Mouse (Mus musculus): ENCODE measurements around the gene Tor1aip2. TPM values are rescaled to one million over a fixed set of nuclear protein-coding genes. Genes with fewer than 3 reads are reported as not detected.
A peak's percentile ranks its signal among the peaks of the same experiment; 100 is the strongest.

Tor1aip2 gene
- polyA plus RNA-seq, 1 experiment = 5.2 TPM

DNA sequence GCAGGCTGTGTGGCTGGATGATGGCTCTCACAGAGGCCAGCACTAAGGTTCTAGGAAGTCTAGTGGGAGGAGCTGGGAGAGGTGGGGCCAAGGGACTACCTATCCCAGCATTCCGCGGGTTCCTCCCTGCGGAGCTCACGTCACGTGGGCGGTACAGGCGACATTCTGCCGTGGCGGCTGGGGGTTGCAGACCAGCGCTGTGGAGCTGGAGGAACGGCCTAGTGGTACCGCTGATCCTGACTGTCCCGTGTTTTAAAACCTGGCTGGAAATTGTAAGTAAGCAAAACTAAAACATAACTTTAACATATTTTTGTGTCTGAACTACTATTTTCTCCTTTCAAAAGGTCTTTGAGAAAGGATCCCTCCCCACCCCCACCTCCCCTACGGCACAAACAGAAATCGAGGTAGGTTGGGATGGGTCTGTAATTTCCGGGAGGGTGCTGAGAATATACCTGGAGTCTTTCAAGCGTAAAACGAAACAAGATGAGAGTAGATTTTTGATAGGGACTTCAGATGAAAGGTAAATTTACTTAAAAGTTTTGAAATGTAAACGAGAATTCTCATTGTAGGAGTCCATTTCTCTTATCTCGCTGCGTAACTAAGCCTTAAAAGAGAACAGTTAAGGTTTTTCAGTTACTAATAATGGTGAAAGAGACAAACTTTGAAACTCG is 5.7 kb downstream of the Tor1aip2 start:
- no peaks in the 10 kb centered on the region for H3K9me3 ChIP-seq
- H3K36me3 ChIP-seq (replicated peaks; ENCODE audit: low read length) = peaks cover 38% of the 10 kb centered on the region
- H3K27me3 ChIP-seq (replicated peaks) = no peaks in the 10 kb centered on the region
- H3K4me1 ChIP-seq = peaks cover 62% of the 10 kb centered on the region
- peak overlapping the region; percentile 94 for H3K4me3 ChIP-seq (replicated peaks)
- TF ChIP-seq FLI1 (IDR thresholded peaks at IDR 0.05; ENCODE audit: low read length) (no peak), GATA1 (IDR thresholded peaks at IDR 0.05; ENCODE audit: borderline replicate concordance, low read length) (no peak)

DNA sequence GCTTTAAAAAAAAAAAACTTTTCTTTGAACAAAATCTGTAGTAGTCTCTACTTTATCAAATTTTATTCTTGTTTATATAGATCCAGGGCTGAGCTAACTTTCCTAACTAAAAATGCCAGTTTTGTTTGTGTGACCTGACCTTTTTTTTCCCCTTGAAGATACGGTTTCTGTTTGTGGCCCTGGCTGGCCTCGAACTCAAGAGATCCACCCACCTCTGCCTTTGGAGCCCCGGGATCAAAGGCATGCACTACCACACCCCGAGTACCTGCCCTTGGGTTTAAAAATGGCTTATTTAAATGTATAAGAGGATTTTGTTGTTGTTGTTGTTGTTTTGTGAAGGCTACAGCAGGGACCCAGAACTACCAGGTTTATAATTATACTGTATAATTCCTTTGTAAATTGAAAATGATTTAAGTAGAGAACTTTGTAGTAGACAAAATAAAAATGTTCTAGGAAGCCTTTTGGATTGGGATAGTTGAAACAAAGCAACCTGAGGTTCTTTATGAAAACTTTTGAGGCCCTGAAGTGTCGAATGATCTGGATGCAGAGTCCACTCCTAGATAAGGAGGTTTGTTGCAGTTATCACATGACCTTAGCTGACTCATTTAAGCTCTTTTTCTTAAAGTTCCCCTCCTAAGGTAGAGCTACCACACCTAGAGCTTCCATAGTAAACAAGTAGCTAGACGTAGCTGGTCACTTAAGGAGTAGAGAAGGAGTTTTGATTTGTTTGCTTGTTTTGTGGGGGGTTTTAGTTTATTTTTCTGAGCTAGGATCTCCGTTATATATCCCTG is 6.4 kb downstream of the Tor1aip2 start:
- TF ChIP-seq FLI1 (IDR thresholded peaks at IDR 0.05; ENCODE audit: low read length) (no peak), GATA1 (IDR thresholded peaks at IDR 0.05; ENCODE audit: borderline replicate concordance, low read length) (no peak)

DNA sequence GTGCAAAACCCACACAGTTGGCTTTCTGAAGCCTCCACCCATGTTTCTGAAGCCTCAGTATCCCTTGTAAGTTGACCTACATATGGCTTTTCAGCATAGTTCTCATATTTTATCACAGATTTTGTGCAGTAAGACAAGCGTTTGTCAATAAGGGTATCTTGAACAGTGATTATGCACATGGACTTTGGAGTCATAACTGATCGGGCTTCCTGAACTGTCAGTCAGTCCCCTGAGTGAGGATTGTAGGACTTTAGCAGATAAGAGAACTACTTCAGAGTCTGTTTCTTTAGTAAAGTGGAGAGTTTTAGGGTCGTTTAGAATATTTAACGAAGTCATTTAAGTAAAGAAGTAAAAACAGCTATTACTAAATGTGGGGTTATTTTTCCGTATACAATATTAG is 7.3 kb downstream of the Tor1aip2 start:
- no peaks in the 10 kb centered on the region for H3K9me3 ChIP-seq
- peak overlapping the region; percentile 94 for H3K4me3 ChIP-seq (replicated peaks)
- H3K27me3 ChIP-seq (replicated peaks) = no peaks in the 10 kb centered on the region
- H3K36me3 ChIP-seq (replicated peaks; ENCODE audit: low read length) = peaks cover 52% of the 10 kb centered on the region
- peaks cover 71% of the 10 kb centered on the region for H3K4me1 ChIP-seq
- no peak for TF ChIP-seq FLI1 (IDR thresholded peaks at IDR 0.05; ENCODE audit: low read length)
- TF ChIP-seq GATA1 (IDR thresholded peaks at IDR 0.05; ENCODE audit: borderline replicate concordance, low read length) = no peak

More for the DNA sequence above, 6.4 kb downstream of the Tor1aip2 start:
- Histone ChIP-seq H3K36me3 (replicated peaks; ENCODE audit: low read length) (peaks cover 44% of the 10 kb centered on the region), H3K9me3 (no peaks in the 10 kb centered on the region), H3K4me3 (replicated peaks) (peak overlapping the region; percentile 94), H3K4me1 (peaks cover 66% of the 10 kb centered on the region), H3K27me3 (replicated peaks) (no peaks in the 10 kb centered on the region)

DNA sequence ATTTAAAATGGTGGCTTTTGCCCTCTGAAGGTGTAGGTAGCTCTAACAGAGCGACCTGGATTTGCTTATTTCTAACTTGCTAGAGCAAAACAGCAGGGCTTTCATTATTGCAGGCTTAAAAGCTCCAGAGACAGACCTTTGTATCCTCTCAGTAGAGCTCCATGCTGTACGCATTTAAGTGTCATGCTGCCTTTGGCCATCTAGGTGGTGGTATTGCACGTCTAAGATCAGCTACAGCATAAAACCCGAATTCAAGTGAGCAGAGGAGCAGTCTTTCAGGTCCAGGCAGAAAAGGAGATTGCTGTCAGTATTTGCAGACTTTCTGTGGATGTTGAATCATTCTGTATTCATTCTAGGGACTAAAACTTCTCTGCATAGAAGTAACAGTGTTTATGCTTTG is 7.8 kb downstream of the Tor1aip2 start:
- Histone ChIP-seq H3K4me1 (peaks cover 76% of the 10 kb centered on the region), H3K4me3 (replicated peaks) (peak overlapping the region; percentile 42), H3K9me3 (no peaks in the 10 kb centered on the region), H3K27me3 (replicated peaks) (no peaks in the 10 kb centered on the region), H3K36me3 (replicated peaks; ENCODE audit: low read length) (peaks cover 57% of the 10 kb centered on the region)
- TF ChIP-seq FLI1 (IDR thresholded peaks at IDR 0.05; ENCODE audit: low read length) = no peak
- no peak for TF ChIP-seq GATA1 (IDR thresholded peaks at IDR 0.05; ENCODE audit: borderline replicate concordance, low read length)

DNA sequence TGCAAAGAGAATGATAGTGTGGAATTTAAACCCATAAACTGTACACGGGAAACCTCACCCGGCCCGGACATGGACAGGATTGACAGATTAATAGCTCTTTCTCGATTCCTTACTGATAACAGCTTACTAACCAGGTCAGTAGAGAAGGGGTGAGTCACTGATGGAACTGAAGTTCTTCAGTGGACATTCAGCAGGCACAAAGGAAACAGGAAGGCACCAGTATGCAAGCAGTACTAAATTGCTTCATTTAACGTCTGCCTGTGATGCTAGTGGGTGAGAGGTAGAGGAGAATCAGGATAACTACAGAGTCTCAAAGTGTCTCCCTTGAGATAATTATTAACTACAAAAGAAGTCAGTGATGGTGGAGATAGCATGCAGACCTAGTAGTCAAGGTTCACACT is 9.0 kb downstream of the Tor1aip2 start:
- Histone ChIP-seq H3K36me3 (replicated peaks; ENCODE audit: low read length) (peaks cover 69% of the 10 kb centered on the region), H3K9me3 (no peaks in the 10 kb centered on the region), H3K4me1 (peaks cover 71% of the 10 kb centered on the region), H3K4me3 (replicated peaks) (no peak overlapping the region), H3K27me3 (replicated peaks) (no peaks in the 10 kb centered on the region)
- no peak for TF ChIP-seq FLI1 (IDR thresholded peaks at IDR 0.05; ENCODE audit: low read length)
- TF ChIP-seq GATA1 (IDR thresholded peaks at IDR 0.05; ENCODE audit: borderline replicate concordance, low read length) = no peak

DNA sequence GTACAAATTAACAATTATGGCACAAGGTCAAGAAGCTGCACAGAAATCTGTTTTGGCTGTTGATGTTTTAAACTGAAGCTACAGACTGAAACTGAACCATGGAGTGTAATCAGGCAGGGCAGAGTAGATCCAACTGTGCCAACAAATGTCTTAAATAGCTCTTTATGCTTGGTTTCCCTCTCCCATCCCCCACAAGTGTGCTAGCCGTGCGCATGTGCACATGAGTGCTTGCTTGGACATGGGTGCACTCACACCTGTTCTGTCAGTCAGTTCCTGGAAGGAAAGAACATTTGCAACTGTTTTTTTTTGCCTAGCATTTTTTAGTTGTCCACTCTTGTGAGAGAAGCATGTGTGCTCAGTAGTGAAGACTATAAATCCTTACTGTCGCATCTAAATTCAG is 11.5 kb downstream of the Tor1aip2 start:
- no peaks in the 10 kb centered on the region for H3K9me3 ChIP-seq
- H3K4me1 ChIP-seq = peaks cover 64% of the 10 kb centered on the region
- no peak for TF ChIP-seq GATA1 (IDR thresholded peaks at IDR 0.05; ENCODE audit: borderline replicate concordance, low read length)
- no peak for TF ChIP-seq FLI1 (IDR thresholded peaks at IDR 0.05; ENCODE audit: low read length)
- H3K36me3 ChIP-seq (replicated peaks; ENCODE audit: low read length) = peaks cover 94% of the 10 kb centered on the region
- H3K4me3 ChIP-seq (replicated peaks) = no peak overlapping the region
- no peaks in the 10 kb centered on the region for H3K27me3 ChIP-seq (replicated peaks)

DNA sequence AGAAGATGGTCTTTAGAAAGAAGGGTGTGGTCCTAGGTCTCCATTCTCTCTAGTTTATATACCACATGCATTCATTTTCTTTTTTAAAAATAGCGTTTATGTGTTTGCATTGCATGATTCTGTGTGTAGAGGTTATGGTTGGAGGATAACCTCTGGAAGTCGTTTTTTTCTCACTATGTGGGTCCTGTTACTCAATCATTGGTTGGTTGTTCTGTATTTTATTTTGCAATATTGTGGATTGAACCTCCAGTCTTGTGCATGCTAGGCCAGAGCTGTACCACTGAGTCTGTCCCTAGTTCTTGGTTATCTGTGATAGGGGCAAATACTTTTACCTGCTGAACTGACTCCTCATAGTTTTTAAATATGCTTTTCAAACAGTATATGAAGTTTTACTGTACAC is 23.0 kb downstream of the Tor1aip2 start:
- H3K4me3 ChIP-seq (replicated peaks) = no peak overlapping the region
- no peaks in the 10 kb centered on the region for H3K27me3 ChIP-seq (replicated peaks)
- no peaks in the 10 kb centered on the region for H3K9me3 ChIP-seq
- no peak for TF ChIP-seq GATA1 (IDR thresholded peaks at IDR 0.05; ENCODE audit: borderline replicate concordance, low read length)
- TF ChIP-seq FLI1 (IDR thresholded peaks at IDR 0.05; ENCODE audit: low read length) = no peak
- peaks cover 9% of the 10 kb centered on the region for H3K4me1 ChIP-seq
- peaks cover 95% of the 10 kb centered on the region for H3K36me3 ChIP-seq (replicated peaks; ENCODE audit: low read length)

DNA sequence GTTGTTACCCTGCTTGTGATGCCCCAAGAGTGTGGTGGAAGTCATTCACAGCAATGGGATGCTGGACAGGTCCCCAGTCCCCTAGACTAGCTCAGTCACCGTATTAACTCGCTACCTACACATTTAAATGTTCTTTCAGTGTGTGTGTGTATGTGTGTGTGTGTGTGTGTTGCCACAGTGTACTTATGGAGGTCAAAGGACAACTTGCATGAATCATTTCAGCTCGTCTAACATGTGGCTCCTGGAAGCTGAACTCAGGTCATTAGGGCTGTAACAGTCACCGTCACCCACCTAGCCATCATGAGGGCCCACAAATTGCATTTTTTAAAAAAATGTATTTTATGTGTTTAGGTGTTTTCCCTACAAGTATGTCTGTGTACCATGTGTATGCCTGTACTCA is 27.0 kb downstream of the Tor1aip2 start:
- Histone ChIP-seq H3K36me3 (replicated peaks; ENCODE audit: low read length) (peaks cover 95% of the 10 kb centered on the region), H3K4me3 (replicated peaks) (no peak overlapping the region), H3K27me3 (replicated peaks) (no peaks in the 10 kb centered on the region), H3K4me1 (peaks cover 2% of the 10 kb centered on the region; the same call in 1 of the 2 replicates), H3K9me3 (no peaks in the 10 kb centered on the region)
- TF ChIP-seq GATA1 (IDR thresholded peaks at IDR 0.05; ENCODE audit: borderline replicate concordance, low read length) = no peak
- no peak for TF ChIP-seq FLI1 (IDR thresholded peaks at IDR 0.05; ENCODE audit: low read length)

DNA sequence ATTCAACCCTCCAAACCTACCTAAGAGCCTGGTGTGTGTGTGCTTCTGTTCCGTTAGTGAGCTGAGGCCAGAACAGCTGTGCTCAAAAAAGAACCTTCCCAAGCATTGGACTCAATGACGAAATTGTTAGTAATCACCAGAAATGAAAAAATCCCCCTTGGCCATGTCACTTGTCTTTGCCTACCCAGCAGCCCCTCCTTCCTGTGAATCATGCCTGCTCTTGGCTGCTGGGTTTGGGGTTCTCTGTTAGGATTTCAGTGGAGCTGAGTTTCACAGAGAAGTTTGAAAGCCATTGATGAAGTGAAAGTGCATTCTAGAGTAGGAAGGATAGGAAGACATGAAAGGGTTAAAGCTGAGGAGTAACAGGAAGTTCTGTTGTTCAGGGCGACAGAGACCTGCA is 30.9 kb downstream of the Tor1aip2 start:
- no peaks in the 10 kb centered on the region for H3K9me3 ChIP-seq
- no peak overlapping the region for H3K4me3 ChIP-seq (replicated peaks)
- H3K36me3 ChIP-seq (replicated peaks; ENCODE audit: low read length) = peaks cover 78% of the 10 kb centered on the region
- no peaks in the 10 kb centered on the region for H3K27me3 ChIP-seq (replicated peaks)
- TF ChIP-seq GATA1 (IDR thresholded peaks at IDR 0.05; ENCODE audit: borderline replicate concordance, low read length) (no peak), FLI1 (IDR thresholded peaks at IDR 0.05; ENCODE audit: low read length) (no peak)
- no peaks in the 10 kb centered on the region for H3K4me1 ChIP-seq

DNA sequence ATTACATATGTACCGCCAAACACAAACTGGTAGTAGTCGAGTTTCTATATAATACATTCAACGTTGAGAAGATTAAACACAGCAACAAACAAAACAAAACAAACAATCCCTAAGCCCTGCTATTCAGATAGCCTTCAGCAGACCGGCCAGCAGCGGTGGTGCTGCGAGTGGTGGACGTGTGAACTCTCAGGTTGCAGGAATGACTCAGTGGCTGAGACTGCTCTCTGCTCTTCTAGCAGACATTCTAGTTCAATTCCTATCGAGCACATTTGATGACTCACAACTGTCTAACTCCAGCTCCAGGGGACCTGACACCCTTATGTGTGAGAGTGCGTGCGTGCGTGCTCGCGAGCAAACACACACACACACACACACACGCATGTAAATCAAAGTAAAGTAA is 34.9 kb downstream of the Tor1aip2 start:
- Histone ChIP-seq H3K9me3 (no peaks in the 10 kb centered on the region), H3K27me3 (replicated peaks) (no peaks in the 10 kb centered on the region), H3K4me3 (replicated peaks) (no peak overlapping the region), H3K36me3 (replicated peaks; ENCODE audit: low read length) (peaks cover 39% of the 10 kb centered on the region), H3K4me1 (no peaks in the 10 kb centered on the region)
- no peak for TF ChIP-seq GATA1 (IDR thresholded peaks at IDR 0.05; ENCODE audit: borderline replicate concordance, low read length)
